In genomic region chr8:122702301-122702941, GRCm38 (mm10) we compare ENCODE assay signal across 12 mouse cellular contexts. TPM values are rescaled to one million over a fixed set of nuclear protein-coding genes. Genes with fewer than 3 reads are reported as not detected.
DNase-seq lines count a peak whose midpoint lies in the region; ATAC-seq and TF ChIP-seq lines count a peak whose summit lies in the region.
"Had no signal": no experiment of that assay in that cellular context is flagged by ENCODE, and none has a peak within 500 bp of the region (broad histone marks: within the 10 kb centered on the region; RNA-seq: fewer than 3 reads in every experiment).

No protein-coding gene starts in this region.

- H3K36me3 ChIP-seq in small intestine, adult 2 months (ENCODE audit: control insufficient read depth, insufficient read depth, low read length): no peaks in the 10 kb centered on the region
- no peaks in the 10 kb centered on the region for H3K36me3 ChIP-seq in forebrain, embryonic 14.5 days (ENCODE audit: control insufficient read depth, insufficient read depth, low read length)
- no peaks in the 10 kb centered on the region for H3K36me3 ChIP-seq in hindbrain, embryonic 12.5 days

- no peak for TF ChIP-seq POLR2A in small intestine, adult 2 months (IDR thresholded peaks at IDR 0.05; ENCODE audit: low read depth, low read length)

- peak; percentile 94 for DNase-seq in heart, adult 11 months
- no peak for DNase-seq in heart, adult 8-10 months (ENCODE audit: low spot score)
- peak; percentile 65 to 72 for DNase-seq in B cell, adult 2 months
- DNase-seq in forebrain, embryonic 14.5 days (ENCODE audit: low spot score): no peak
- no peak for DNase-seq in layer of hippocampus, adult 9-11 months
- DNase-seq: left cerebral cortex, postnatal 4 days; right cerebral cortex, adult 18-20 months had no signal

- no peak overlapping the region for H3K4me3 ChIP-seq in small intestine, adult 2 months (ENCODE audit: low read depth, low read length)
- H3K4me3 ChIP-seq in forebrain, embryonic 14.5 days (ENCODE audit: low read depth, low read length): no peak overlapping the region
- no peak overlapping the region for H3K4me3 ChIP-seq in hindbrain, embryonic 12.5 days
- H3K4me3 ChIP-seq: heart, adult 2 months had no signal

- ATAC-seq in inflammation-experienced regulatory T-cells, adult 6 months: peak; percentile 38
- ATAC-seq in forebrain, embryonic 14.5 days: no peak
- no peak for ATAC-seq in hindbrain, embryonic 12.5 days (ENCODE audit: low FRiP score)

- H3K27me3 ChIP-seq in small intestine, adult 2 months (ENCODE audit: control insufficient read depth, insufficient read depth, low read length): no peaks in the 10 kb centered on the region
- 0 out of 2 replicates have a peak, but pooled peaks cover 2% of the 10 kb centered on the region for H3K27me3 ChIP-seq in forebrain, embryonic 14.5 days (replicated peaks; ENCODE audit: control insufficient read depth, insufficient read depth, low read length)
- H3K27me3 ChIP-seq in hindbrain, embryonic 12.5 days: 0 out of 2 replicates have a peak, but pooled peaks cover 11% of the 10 kb centered on the region

- peak overlapping the region; percentile 44 for H3K27ac ChIP-seq in small intestine, adult 2 months (ENCODE audit: insufficient read depth, low read depth, low read length)
- no peak overlapping the region for H3K27ac ChIP-seq in forebrain, embryonic 14.5 days (ENCODE audit: low read depth, low read length)
- H3K27ac ChIP-seq in hindbrain, embryonic 12.5 days: no peak overlapping the region
- H3K27ac ChIP-seq: heart, adult 2 months; macrophage had no signal

- H3K9ac ChIP-seq in forebrain, embryonic 14.5 days (ENCODE audit: low read length): no peak overlapping the region
- H3K9ac ChIP-seq in hindbrain, embryonic 12.5 days: no peak overlapping the region

- TF ChIP-seq CTCF in small intestine, adult 2 months (IDR thresholded peaks at IDR 0.05; ENCODE audit: extremely low read depth, insufficient read length, insufficient replicate concordance, low read depth, low read length): no peak

- H3K4me2 ChIP-seq in forebrain, embryonic 14.5 days (ENCODE audit: low read length): no peak overlapping the region
- H3K4me2 ChIP-seq in hindbrain, embryonic 12.5 days (replicated peaks): no peak overlapping the region

- no peaks in the 10 kb centered on the region for H3K9me3 ChIP-seq in forebrain, embryonic 14.5 days (replicated peaks; ENCODE audit: control insufficient read depth, low read length)
- no peaks in the 10 kb centered on the region for H3K9me3 ChIP-seq in hindbrain, embryonic 12.5 days (replicated peaks)

- peaks cover 4% of the 10 kb centered on the region for H3K4me1 ChIP-seq in small intestine, adult 2 months (ENCODE audit: control insufficient read depth, insufficient read depth, insufficient read length, low read length)
- H3K4me1 ChIP-seq in forebrain, embryonic 14.5 days (ENCODE audit: control insufficient read depth, insufficient read depth, low read length): 0 out of 2 replicates have a peak, but pooled peaks cover 5% of the 10 kb centered on the region
- peaks cover 18% of the 10 kb centered on the region for H3K4me1 ChIP-seq in hindbrain, embryonic 12.5 days

- 55% methylated on average over 10 of the region's 10 CpGs for WGBS in small intestine, adult 2 months
- 65% methylated on average over 10 of the region's 10 CpGs for WGBS in forebrain, embryonic 14.5 days
- 55% methylated on average over 10 of the region's 10 CpGs for WGBS in hindbrain, embryonic 12.5 days

RNA-seq across cellular contexts. Expression of gene Cbfa2t3, which starts 3.5 kb away (rescaled TPM):
- 10 to 100 TPM; 15.1 to 22.1 (median 18.2) TPM for total RNA-seq in heart, adult 8-10 months (2022)
- polyA plus RNA-seq in inflammation-experienced regulatory T-cells, adult 6 months (2017; shearing (Covaris generic)): under 1 TPM; 0.31 to 0.54 (median 0.52) TPM
- 12.4 and 14.8 TPM in 2 replicates for polyA plus RNA-seq in small intestine, adult 2 months (2012; rRNA removed)
- polyA plus RNA-seq in forebrain, embryonic 14.5 days (2014; fragmentation: Nextera tagmentation; extraction: Ambion mirVana): 10.4 and 11.5 TPM in 2 replicates
- 17.1 and 17.3 TPM in 2 replicates for polyA plus RNA-seq in hindbrain, embryonic 12.5 days (2016; fragmentation: Nextera tagmentation; extraction: Ambion mirVana)

Comparison
In these comparisons a context has a peak if more than half of its experiments do, and no peak if none do; other contexts are left out.
1. DNase-seq: peak in heart, adult 11 months (single experiment) and B cell, adult 2 months (2 of 2); none in heart, adult 8-10 months (single experiment), forebrain, embryonic 14.5 days (single experiment) and layer of hippocampus, adult 9-11 months (single experiment).